Mouse (Mus musculus): ENCODE measurements around the gene Zfp26.

Gene Zfp26

DNA sequence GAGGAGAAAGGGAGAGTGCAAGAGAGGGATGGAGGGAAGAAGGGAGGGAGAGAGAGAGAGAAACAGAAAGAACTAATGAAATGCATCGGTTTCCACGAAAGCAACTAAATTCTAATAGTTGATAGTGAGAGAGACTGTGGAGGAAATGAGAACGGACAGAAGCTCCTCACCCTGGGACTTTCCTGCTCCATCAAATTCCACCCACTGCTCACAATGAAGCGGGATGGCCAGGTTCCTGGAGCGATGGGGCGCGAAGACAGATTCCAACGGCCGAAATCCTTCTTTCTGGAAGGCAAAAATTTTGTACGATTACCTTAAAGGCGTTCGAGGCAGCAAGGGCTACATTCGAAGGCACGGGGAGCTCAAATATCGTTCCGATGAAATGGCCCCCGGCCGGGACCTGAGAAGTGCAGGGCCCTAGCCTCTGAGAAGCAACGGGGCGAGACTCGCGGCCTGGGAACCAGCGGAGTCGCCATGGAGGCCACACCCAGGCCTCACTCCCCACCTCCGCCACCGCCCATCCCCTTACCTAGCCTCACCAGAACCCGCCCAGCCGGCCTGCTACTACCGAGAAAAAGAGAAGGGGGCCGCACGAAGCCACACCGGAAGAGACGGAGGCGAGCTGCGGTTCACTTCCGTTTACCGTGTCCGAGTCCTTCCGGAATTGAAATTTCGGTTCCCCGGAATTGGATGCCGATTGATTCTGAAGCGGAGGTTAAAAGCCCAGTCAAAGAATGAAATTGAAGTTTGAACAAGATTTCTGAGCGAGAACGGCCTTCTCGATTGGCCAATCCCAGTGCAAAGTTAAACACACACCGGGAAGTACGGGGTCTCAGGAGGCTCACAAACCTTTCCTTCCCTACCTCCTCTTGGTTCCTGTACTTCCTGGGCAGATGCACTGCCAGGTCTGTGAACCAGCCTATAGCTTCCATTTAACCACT lies at the start of gene Zfp26:
TSS of gene Zfp26 (minus strand) at position 786 of the 941 bp plus-strand sequence.
- peak; percentile 71 for DNase-seq

DNA sequence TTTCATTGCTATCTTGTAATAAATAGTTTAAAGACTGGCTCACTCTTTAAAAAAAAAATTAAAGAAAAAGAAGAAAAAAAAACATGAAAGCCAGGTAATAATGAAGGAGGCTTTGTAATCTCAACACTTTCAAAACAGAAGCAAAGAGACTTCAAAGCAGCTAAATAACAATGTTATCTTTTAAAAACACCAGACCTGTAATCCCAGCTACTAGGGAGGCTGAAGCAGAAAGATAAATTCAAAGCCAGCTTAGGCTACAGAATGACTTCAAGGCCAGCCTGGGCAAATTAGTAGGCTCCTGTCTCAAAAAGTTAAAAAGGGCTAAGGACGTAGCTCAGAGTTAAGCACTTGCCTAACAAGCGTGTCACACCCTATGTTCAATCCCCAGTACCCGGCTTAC lies 49.7 kb upstream of the Zfp26 start:
- no peak for DNase-seq

DNA sequence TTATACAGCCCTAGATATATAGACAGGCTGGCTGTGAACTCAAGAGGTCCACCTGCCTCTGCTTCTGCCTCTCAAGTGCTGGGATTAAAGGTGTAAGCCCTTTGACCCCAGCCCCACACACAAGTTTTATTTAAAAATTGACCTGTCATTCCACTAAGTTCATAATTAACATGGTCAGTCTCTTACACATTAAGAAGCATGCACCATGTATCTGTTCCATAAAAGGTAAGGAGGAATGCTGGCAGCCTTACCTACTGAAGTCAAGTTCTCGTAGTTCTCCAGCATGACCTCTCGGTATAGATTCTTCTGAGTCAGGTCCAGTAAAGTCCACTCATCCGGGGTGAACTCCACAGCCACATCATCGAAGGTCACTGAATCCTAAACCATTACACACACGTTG lies 44.8 kb upstream of the Zfp26 start:
- no peak for DNase-seq

DNA sequence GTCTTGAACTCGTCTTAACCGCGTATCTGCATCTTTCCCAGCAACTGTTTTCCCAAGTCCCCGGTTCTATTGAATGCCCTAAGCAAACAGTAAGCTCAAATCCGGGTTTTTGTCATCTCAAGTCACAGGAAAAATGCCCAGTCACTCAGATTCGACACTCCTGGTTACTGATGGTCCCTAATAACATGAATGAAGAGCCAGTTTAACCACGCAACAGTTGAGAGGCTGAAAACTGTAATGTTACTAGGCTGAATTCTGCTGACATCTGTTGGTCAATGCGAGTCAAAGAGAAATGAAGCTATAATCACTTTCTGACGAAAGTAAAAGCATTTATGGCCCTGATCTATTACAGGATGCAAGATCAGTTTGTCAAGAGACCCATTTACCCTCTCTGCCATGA lies 33.3 kb upstream of the Zfp26 start:
- no peak for DNase-seq

DNA sequence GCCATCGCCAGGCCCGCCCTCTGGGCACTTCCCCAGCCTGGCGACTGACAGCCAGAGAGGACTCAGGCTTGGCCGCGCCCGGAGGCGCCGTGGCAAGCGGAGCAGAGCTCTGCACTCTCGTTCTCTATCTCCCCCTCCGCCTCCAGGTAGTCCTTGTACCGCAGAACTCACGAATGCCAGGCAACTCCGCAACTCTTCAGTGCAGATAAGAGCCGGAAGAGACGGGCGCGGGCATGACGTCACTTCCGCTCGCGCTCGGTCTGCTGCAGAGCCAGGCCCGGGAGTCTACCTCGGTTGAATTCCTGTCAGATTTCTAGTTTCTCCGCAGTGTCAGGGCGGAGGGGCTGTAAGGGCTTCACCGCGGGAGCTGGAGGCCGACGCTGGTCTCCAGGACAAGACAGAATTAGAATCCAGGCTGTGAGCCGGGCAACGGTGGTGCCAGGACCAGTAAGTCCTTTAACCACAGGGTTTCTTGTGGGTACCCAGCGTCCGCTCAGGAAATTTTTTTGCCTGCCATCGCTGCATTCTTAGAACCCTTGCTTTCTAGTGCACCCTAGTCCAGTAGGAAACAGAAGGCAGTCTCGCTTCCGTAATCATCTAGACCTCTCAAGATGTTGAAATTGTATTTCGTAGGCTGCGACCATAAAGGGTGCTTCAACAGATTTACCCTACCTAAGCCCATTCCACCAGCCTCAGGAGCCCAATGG lies 32.7 kb upstream of the Zfp26 start, which contains the start of gene Zfp426:
TSS of gene Zfp426 (minus strand) at position 220 of the 707 bp plus-strand sequence.
- peak; percentile 83 for DNase-seq

DNA sequence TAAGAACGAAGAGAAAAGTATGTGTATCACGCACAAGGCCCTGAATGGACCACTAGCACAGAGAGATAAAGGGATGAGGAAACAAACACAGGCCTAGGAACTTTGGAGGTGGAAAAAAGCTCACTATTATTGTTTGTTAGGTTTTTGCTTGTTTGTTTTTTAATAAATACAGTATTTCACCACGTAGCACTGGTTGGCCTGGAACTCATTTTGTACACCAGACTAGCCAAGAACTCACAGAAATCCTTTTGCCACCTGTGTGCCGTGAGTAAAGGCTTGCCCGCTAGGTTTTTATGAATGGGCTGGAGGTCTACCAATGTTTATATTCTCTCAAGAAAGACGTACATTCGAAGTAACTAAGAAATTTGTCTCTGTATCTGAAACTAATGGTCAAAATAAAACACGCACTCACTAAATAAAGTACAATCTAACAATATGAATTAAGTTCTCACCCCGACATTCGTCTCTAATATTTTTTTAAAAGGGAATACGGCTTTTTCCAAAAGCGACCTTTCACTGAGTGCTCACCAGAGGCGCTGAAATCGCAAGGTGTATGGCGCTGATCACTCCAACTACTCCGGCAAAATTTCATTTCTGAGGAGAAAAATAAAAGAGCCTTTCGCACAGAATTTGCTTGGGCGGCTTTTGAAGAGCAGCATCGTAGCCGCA lies 32.0 kb upstream of the Zfp26 start:
- no peak for DNase-seq

DNA sequence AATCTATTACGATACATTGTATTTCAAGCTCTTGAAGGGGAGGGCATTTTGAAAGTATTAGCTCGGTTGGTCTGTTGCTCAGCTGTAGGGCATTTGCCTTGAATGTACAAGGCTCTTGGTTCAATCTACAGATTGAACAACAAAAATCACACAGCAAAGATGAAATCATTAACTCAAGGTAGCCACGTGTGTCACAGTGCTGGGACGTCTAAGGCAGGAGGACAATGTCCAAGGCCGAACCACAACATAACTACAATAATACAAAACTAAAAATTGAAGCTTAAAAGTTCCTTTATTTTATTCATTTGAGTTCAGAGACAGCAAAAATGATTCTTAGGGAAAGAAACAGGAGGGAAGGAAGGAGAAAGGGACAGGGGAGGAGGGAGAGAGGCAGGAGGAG lies 29.6 kb upstream of the Zfp26 start:
- no peak for DNase-seq

DNA sequence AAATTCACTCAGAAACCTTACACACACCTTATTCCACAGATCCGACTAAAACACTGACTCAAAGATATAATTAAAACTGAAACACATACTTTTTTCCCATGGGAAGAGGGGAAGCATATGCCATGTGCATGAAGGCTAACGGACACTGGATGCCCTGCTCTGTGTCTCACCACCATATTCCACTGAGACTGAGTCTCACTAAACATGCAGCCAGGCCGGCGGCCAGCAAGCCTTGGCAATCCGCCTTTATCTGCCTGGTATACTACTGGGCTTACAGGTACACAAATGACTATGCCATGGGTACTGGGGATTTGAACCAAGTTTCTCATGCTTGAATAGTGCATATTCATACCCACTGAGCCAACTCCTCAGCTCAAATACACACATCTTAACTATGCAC lies 19.4 kb upstream of the Zfp26 start:
- no peak for DNase-seq

DNA sequence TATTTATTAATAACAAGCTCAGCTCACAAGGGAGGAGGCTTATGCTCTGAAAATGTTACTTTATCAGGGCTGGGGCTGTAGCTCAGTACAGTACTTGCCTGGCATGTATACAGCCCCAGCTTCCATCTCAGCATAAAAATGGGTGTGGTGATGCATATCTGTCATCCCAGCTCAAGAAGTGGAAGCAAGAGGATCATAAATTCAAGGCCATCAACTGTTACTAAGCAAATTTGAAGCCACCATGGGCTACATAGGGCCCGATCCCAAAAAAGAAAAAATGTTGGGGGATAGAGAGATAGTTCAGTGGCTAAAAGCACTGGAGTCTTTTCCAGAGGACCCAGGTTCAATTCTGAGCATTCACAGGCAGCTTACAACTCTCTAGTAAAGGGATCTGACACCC lies 16.7 kb upstream of the Zfp26 start:
- DNase-seq = no peak

DNA sequence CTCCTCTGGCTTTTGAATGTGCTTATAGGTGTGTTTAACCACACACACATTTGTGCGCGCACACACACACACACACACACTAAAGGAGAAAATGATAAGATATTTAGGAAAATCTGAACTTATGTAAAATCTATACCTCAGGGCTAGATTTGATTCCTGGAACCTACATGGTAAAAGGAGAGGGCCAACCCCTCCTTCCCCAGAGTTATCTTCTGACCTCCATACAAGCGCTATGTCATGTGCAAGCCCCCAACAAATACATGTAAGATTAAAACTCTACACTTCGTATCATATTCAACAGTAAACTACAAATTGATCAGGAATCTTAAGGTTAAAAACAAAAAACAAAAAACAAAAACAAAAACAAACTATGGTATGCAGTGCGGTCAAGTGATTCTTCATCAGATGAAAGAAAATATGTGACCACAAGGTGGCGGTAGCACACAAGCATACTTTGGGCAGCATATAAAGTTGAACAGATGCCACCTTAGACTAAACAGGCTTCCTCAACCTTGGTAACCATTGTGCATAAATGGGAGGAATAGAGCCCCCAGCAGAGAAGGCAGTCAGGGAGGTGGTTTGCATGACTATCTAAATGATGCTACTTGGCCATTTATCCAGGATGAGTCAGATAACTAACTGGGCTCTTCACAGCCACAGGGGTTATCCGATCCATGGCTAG lies 6.9 kb upstream of the Zfp26 start:
- DNase-seq = peak; percentile 60

DNA sequence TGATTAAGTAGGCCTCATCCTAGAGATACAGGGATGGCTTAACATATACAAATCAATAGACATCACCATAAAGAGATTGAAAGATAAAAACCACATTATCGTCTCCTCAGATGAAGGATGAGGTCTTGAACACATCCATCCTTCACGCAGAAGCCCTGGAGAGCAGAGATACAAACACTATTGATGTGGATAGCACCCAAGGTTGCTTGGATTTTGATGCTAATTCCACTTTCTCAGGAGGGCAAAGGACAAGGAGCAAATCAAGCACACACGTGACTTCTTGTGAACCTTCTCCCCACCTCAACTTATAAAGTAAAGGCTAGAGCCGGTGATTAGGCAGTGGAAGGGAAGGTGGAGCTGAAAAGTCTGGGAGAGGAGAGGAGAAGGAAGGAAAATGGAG lies 6.3 kb downstream of the Zfp26 start:
- no peak for DNase-seq

DNA sequence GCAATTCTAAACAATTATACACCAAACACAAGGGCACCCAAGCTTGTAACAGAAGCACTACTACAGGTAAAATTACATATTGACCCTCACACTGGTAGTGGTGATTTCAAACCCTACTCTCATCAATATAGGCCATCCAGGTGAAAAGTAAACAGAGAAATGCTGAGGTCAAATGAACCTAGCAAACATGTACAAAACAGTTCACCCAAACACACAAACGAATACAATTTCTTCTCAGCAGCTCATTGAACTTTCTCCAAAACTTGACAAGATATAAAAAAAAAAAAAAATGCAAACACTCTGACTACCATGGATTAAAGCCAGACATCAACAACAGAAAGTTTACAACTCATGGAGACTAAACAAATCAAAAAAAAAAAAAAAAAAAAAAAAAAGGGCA lies 8.5 kb downstream of the Zfp26 start:
- DNase-seq = no peak

DNA sequence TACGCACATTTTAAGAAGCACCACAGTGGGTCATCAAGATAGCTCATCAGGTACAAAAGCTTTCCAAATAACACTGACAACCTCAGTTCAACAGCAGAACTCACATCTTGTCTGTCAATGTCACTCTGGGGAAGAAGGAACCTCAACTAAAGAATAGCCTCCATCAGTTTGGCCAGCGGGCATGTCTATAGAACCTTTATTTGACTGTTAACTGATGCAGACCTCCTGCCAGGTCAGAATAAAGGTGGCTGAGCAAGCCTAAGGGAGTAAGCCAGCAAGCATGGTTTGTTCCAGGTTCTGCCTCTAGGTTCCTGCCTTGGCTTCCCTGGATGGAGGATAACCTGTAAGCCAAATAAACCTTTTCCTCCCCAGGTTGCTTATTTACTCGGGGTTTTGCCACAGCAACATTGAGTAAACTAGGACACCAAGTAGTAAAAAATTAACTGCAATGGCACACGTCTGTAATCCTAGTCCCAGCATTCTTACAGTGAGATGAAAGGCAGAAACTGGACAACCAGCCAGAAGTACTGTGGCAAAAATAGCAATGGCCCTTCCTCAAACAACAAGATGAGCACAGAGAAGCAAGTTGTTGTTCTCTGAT lies 16.7 kb downstream of the Zfp26 start:
- DNase-seq = no peak

DNA sequence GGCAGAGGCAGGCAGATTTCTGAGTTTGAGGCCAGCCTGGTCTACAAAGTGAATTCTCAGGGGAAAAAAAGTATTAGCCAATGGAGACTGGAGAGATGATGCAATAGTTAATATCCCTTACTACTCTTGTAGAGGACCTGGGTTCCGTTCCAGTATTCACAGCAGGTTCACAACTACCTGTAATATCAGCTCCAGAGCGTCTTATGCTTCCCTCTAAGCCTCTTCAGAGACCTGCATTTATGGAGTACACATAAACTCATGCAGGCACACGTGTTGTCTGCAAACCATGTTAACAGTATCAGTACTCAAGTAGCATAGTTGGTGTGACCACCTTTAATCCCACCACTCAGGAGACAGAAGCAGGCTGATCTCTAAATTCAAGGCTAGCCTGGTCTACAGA lies 30.0 kb downstream of the Zfp26 start:
- no peak for DNase-seq

DNA sequence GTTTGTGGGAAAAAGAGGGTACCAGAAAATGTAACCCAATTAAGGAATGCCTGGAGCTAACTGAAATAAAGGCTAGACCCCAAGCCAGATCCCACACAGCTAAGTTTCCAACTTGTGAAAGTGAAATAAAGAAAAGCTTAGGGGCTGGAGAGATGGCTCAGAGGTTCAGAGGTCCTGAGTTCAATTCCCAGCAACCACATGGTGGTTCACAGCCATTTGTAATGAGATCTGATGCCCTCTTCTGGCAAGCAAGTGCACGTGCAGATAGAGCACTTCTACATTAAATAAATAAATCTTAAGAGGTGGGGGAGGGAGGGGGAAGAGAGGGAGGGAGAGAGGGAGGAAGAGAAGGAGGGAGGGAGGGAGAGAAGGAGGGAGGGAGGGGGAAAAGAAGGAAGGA lies 48.5 kb downstream of the Zfp26 start:
- DNase-seq = no peak

DNA sequence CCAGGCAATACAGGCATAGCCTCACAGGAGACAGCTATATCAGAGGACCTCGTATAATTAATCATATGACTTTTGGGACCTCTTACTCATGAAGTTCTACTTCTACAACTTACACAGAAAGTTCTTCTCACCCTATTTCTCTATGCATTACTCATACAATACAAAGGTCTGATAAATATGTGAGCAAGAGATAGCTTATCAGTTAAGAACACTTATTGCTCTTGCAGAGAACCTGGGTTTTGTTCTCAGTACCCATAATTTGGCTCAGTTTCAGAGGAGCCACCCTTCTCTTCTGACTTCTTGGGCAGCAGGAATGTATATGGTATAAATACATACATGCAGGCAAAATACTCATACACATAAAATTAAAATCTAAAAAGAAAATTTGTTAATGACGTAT lies 50.6 kb downstream of the Zfp26 start:
- DNase-seq = no peak

DNA sequence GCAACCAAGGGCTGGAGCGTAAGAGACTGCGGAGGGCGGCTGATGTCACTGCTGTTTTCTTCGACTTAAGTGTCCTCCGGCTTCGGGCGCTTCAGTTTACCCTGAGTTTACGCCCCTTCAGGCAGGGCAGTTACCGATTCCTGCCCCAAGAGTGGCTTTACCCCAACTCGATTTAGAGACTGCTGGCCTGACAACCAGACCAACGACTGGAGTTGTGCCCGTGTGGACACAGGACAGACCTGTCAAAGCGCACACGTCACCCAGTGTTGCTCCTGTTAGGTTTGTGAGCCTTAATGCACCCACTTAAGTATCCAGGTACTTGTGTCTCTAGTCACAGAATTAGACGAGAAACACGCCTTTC lies 74.6 kb downstream of the Zfp26 start:
- peak; percentile 4 for DNase-seq

DNA sequence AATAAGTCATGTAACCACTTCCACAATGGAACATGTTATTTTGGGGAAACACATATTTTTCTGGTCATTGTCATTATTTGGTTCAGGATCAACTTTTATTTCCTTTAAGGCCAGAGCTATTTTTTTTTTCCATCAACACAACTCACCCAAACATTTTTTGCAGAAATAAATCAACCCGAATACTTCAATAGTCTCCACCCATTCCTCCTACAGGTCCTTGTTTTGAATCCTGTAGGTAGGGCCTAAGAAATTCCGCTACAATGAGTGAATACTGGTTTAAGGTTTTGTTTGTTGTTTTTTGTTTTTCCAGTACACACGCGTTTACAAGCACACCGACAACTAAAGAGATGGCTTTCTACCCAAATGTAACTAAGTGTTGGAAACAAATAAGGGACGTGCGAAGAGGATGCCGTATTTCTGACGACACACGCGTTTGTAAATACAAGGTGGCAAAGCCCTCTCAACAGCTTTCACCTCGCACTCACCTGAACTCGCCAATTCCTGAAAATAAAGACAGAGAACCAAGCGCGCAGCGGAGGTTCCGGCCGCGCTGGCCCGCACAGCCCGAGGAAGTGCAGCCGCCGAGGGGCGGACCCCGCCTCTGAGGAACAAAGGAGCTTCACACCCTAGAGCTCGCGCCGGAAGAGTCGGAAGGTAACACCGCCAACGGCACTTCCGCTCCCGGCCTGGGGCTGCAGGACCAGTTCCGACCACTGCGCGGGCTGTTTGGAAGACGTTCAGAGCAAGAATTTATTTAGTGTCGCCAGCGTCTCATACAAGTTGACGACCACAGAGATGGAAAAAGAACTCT lies 75.2 kb downstream of the Zfp26 start, which contains the start of gene Zfp560:
TSS of gene Zfp560 (minus strand) at position 646 of the 811 bp plus-strand sequence.
- DNase-seq = peak; percentile 89

DNA sequence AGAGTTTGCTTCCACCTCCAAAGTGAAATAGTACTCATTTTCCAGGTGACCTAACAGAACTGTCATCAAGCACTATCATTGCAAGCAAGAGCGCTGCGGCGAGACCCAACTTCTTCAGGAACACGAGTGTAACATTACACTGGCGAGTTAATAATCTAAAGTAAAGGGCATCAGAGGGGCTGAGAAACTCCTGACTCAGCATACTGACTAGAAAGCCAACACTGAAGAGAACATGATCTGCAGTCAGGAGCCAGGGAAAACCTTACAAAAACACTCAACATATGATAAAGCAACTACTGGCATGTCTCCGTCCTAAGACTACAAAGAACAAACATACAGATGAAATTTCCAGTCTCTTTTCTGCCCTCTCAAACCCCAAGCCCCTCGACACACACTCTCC lies 76.3 kb downstream of the Zfp26 start:
- no peak for DNase-seq
